Mouse (Mus musculus) hindbrain, embryonic 10.5 days (tissue): Measurements from ENCODE around the gene Adipoq. TPM values are rescaled to one million over a fixed set of nuclear protein-coding genes. Genes with fewer than 3 reads are reported as not detected.

Experiments
- DNase-seq: peaks from one replicate; pipeline ENCODE4 v3.0.0-alpha.2; 2017; ENCODE audit warnings: low spot score
- H3K27ac ChIP-seq: fragments of 300-500 bp; sonication (generic); 2 replicates; pipeline ENCODE4 v1.5.1; 2016; ENCODE audit warnings: mild to moderate bottlenecking, moderate library complexity
- H3K27me3 ChIP-seq: fragments of 300-500 bp; sonication (generic); 2 replicates; pipeline ENCODE4 v1.6.1; 2016; ENCODE audit warnings: mild to moderate bottlenecking; ENCODE audit not compliant: poor library complexity, insufficient read depth, severe bottlenecking
- H3K36me3 ChIP-seq: fragments of 300-500 bp; sonication (generic); 2 replicates; pipeline ENCODE4 v1.6.1; 2016; ENCODE audit warnings: mild to moderate bottlenecking, moderate library complexity
- H3K4me1 ChIP-seq: fragments of 300-500 bp; sonication (generic); replicated peaks from 2 replicates; pipeline ENCODE4 v1.6.1; 2016; ENCODE audit warnings: mild to moderate bottlenecking
- H3K4me3 ChIP-seq: fragments of 300-500 bp; sonication (generic); 2 replicates; pipeline ENCODE4 v1.5.1; 2016; ENCODE audit warnings: mild to moderate bottlenecking, moderate library complexity
- H3K9me3 ChIP-seq: fragments of 300-500 bp; sonication (generic); 2 replicates; pipeline ENCODE4 v1.6.1; 2016; ENCODE audit warnings: mild to moderate bottlenecking, moderate library complexity
- WGBS: fragments of 180-500 bp; shearing (Covaris S2); methylation state at CpG from one replicate; pipeline ENCODE4 v1.1.7; 2016; 5-methylcytosine and 5-hydroxymethylcytosine counted together
- polyA plus RNA-seq: library from polyadenylated mRNA; unstranded; fragments of >200 nt; fragmentation: Nextera tagmentation; extraction: Ambion mirVana; gene quantifications from 2 replicates; pipeline ENCODE4 v1.2.1, GENCODE M21; 2016

Adipoq gene
- polyA plus RNA-seq, 1 experiment from 2014 or later: not detected

DNA sequence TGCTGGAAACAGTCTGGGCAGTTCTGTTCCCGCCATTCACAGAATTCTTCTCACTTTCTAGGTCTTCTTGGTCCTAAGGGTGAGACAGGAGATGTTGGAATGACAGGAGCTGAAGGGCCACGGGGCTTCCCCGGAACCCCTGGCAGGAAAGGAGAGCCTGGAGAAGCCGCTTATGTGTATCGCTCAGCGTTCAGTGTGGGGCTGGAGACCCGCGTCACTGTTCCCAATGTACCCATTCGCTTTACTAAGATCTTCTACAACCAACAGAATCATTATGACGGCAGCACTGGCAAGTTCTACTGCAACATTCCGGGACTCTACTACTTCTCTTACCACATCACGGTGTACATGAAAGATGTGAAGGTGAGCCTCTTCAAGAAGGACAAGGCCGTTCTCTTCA is 10.7 kb downstream of the Adipoq start:
- H3K36me3 ChIP-seq: no peaks in the 10 kb centered on the region
- H3K27ac ChIP-seq: no peak overlapping the region
- no peaks in the 10 kb centered on the region for H3K4me1 ChIP-seq
- H3K9me3 ChIP-seq: no peaks in the 10 kb centered on the region
- H3K4me3 ChIP-seq: no peak overlapping the region
- 96% methylated on average over 13 of the region's 13 CpGs for WGBS
- no peaks in the 10 kb centered on the region for H3K27me3 ChIP-seq
- no peak for DNase-seq

DNA sequence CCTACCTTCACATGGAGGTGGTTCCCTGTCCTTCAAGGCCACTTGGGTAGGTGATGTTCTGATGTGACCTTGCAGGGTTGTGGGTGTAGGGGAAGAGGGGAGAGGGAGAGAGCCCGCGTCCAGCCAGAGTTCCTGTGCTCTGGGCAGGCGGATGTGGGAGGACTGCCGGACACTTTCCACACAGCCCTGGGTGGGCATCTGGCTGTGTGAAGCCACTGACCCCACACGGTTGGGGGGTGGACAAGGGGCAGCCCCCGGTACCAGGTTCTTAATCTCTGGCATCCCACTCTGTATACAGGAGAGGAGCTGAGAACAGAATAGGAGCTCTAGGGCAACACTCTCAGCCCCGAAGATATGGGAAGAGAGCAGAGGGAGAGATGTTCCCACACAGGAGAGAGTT is 12.0 kb downstream of the Adipoq start:
- no peaks in the 10 kb centered on the region for H3K9me3 ChIP-seq
- no peaks in the 10 kb centered on the region for H3K36me3 ChIP-seq
- H3K27me3 ChIP-seq: no peaks in the 10 kb centered on the region
- no peak overlapping the region for H3K4me3 ChIP-seq
- 92% methylated on average over 7 of the region's 7 CpGs for WGBS
- no peak for DNase-seq
- H3K4me1 ChIP-seq: no peaks in the 10 kb centered on the region
- H3K27ac ChIP-seq: no peak overlapping the region

DNA sequence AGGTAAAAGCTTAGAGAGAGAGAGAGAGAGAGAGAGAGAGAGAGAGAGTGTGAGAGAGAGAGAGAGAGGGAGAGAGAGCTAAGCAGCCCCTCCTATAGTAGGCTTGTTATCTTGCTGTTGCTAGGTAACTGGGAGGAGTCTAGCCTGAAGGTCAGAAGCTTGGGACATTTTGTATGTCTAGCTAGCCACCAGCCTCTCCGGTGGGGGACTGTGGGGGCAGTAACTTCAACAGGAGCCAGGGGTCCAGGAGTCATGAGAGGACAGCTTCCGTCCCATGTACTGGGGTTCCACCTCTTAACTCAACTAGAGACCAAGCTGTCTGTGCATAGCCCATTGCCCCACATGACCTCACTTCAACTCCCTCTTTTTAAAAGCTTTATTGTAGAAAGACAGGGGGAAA is 12.6 kb downstream of the Adipoq start:
- no peak for DNase-seq
- H3K27me3 ChIP-seq: no peaks in the 10 kb centered on the region
- 67% methylated on average over 2 of the region's 2 CpGs for WGBS
- H3K27ac ChIP-seq: no peak overlapping the region
- no peaks in the 10 kb centered on the region for H3K4me1 ChIP-seq
- no peaks in the 10 kb centered on the region for H3K9me3 ChIP-seq
- no peaks in the 10 kb centered on the region for H3K36me3 ChIP-seq
- no peak overlapping the region for H3K4me3 ChIP-seq

DNA sequence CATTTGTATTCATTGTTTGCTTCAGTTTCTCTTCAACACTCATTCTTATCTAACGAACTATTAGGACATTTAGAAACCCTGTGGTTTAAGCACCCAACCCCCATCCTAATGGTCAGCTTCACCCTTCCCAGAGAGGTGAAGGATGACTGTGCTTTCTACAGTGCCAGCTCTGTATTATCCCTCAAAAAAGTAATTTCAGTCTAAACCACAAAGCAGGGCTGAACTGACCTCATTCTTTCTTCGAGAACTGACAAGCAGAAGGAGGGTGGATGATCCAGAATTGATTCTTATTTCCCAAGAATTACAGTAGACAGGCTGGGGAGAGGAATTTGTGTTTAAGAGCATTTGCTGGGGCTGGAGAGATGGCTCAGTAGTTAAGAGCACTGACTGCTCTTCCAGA is 13.4 kb downstream of the Adipoq start:
- H3K27ac ChIP-seq: no peak overlapping the region
- H3K4me1 ChIP-seq: no peaks in the 10 kb centered on the region
- H3K27me3 ChIP-seq: no peaks in the 10 kb centered on the region
- H3K36me3 ChIP-seq: no peaks in the 10 kb centered on the region
- H3K9me3 ChIP-seq: no peaks in the 10 kb centered on the region
- WGBS: 75% methylated on average over 2 of the region's 2 CpGs
- no peak overlapping the region for H3K4me3 ChIP-seq
- no peak for DNase-seq

DNA sequence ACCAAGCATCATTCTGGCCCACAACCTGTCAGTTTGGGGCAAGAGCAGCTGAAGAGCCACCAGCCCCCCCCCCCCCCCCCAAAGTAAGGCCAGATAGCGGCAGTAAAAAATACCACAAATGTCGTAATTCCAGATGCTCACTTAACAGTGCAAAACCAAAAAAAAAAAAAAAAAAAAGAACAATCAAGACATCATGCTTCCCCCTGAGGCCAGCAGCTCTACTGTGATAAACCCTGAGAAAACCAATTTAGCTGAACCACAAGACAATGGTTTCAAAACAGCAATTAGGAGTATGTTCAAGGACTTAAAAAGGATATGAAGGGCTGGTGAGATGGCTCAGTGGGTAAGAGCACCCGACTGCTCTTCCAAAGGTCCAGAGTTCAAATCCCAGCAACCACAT is 15.8 kb downstream of the Adipoq start:
- H3K4me3 ChIP-seq: no peak overlapping the region
- no peak overlapping the region for H3K27ac ChIP-seq
- no peak for DNase-seq
- no peaks in the 10 kb centered on the region for H3K9me3 ChIP-seq
- 92% methylated on average over 3 of the region's 3 CpGs for WGBS
- no peaks in the 10 kb centered on the region for H3K27me3 ChIP-seq
- no peaks in the 10 kb centered on the region for H3K4me1 ChIP-seq
- H3K36me3 ChIP-seq: no peaks in the 10 kb centered on the region

DNA sequence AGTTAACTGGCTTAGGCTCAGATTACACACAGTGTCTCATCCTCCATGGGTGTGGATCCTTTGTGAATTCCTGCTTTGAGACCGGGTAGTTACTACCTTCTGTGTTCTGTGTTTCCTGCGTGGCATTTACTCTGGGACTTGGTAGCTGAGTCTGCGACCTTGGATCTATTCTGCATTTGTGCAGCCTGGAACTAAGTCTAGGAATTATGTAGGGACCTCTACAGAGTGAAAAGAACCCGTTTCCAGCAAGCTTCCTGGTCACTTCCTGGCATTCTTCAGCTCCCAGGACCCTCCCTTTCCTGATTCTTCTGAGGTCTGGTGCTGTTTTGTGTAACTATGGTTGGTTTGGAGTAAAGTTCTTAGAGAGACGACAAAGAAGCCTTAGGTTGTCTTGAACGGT is 18.1 kb downstream of the Adipoq start:
- H3K27ac ChIP-seq: no peak overlapping the region
- no peaks in the 10 kb centered on the region for H3K27me3 ChIP-seq
- H3K4me1 ChIP-seq: no peaks in the 10 kb centered on the region
- 75% methylated on average over 6 of the region's 6 CpGs for WGBS
- no peak for DNase-seq
- no peaks in the 10 kb centered on the region for H3K9me3 ChIP-seq
- H3K36me3 ChIP-seq: no peaks in the 10 kb centered on the region
- no peak overlapping the region for H3K4me3 ChIP-seq

DNA sequence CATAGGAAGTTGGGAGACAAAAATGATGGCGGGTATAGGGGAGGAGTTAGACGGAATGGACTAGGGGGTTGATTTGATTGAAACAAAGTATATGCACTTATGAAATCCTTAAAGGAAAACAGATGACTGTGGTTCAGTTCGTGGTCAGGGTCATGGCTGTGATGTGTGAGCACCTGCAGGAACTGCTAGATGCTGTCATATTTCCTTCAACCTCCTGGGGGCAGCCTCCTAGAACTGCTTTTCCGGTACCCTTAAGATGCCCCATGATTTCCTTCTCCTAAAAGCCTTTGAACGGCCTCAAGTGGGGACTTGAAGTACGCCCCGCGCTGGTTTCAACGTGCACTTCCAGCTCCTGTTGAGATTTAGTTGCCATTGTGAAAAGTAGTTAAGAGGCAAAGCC is 19.1 kb downstream of the Adipoq start:
- Histone ChIP-seq H3K9me3 (no peaks in the 10 kb centered on the region), H3K36me3 (no peaks in the 10 kb centered on the region), H3K27me3 (no peaks in the 10 kb centered on the region), H3K4me3 (no peak overlapping the region), H3K4me1 (no peaks in the 10 kb centered on the region), H3K27ac (no peak overlapping the region)
- 70% methylated on average over 9 of the region's 9 CpGs for WGBS
- DNase-seq: no peak

DNA sequence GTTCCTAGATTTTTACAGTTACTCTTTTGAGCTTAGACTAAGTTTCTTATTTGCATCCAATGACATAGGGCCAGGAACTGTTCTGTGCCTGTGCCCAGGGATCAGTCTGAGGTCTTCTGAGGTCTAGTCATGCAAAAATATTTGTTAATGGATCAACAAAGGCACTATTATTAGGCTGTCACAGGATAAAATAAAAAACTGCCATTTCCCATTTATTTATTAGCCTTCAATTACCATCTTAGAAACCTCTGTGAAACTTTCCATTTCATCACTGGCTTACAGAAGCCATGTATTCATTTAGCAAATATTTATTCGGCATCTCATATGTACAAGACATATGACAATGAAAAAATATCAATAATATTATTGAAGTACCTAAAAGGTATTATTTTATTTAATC is 20.3 kb downstream of the Adipoq start:
- WGBS: 98% methylated on average over 1 of the region's 1 CpGs
- no peaks in the 10 kb centered on the region for H3K9me3 ChIP-seq
- H3K36me3 ChIP-seq: no peaks in the 10 kb centered on the region
- no peak for DNase-seq
- no peaks in the 10 kb centered on the region for H3K4me1 ChIP-seq
- H3K4me3 ChIP-seq: no peak overlapping the region
- H3K27me3 ChIP-seq: no peaks in the 10 kb centered on the region
- H3K27ac ChIP-seq: no peak overlapping the region

DNA sequence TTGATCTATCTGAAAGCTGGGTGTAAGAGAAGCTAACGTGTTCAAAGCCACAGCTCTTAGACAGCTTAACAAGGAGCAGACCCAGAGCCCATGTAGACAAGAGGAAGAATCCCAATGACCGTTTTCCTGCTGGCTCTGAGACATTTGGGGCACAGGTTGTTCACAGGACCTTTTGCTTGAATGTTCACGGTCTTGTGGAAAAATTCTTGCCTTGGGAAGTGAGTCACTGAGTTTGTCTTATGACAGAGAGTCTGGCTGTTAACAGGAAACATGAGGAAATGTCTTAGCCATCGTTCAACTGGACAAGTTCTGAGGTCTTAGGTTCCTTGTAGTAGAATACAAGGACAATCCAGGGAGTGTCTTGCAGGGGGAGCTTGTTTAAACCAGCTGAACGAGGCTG is 20.7 kb downstream of the Adipoq start:
- Histone ChIP-seq H3K27ac (no peak overlapping the region), H3K27me3 (no peaks in the 10 kb centered on the region), H3K9me3 (no peaks in the 10 kb centered on the region), H3K36me3 (no peaks in the 10 kb centered on the region), H3K4me3 (no peak overlapping the region), H3K4me1 (no peaks in the 10 kb centered on the region)
- DNase-seq: no peak
- WGBS: 80% methylated on average over 5 of the region's 5 CpGs

DNA sequence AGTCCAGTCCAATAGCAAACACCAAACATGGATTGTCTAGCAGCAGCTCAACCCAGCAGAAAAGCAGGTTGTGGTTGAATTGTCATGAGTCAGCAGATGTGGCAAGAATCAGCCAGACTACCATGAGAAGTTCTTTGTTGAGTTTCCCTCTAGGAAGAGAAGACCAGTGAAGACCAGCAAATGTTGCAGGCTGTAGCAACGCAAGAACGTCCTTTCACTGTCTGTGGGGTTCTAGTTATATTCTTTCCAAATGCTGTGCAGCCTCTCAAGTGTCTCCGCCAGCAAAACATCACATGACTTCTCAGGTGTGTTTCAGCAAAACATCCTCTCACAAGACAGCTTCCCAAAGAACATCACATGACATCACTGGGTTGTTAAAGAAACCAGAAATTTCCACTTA is 24.5 kb downstream of the Adipoq start:
- H3K27ac ChIP-seq: no peak overlapping the region
- 90% methylated on average over 3 of the region's 3 CpGs for WGBS
- no peak for DNase-seq
- no peaks in the 10 kb centered on the region for H3K4me1 ChIP-seq
- H3K4me3 ChIP-seq: no peak overlapping the region
- no peaks in the 10 kb centered on the region for H3K36me3 ChIP-seq
- H3K9me3 ChIP-seq: peaks cover 3% of the 10 kb centered on the region; the same call in 1 of the 2 replicates
- no peaks in the 10 kb centered on the region for H3K27me3 ChIP-seq

DNA sequence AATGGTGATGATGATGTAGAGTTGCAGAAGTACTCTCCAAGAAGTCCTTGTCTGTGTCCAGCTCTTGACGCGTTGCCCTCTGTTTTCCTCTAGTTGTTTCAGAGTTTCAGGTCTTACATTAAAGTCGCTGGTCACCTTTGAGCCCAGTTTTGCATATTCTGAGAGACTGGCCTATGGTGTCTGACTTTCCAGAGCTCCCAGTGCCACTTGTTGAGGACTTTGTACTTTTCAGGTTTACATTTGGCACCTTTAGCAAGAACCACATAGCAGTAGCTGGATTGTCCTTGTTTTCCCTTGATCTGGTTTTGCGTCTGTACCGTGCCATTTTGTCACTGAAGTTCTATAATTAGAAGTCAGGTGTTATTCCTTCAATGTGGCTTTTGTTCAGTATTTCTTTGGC is 27.6 kb downstream of the Adipoq start:
- H3K9me3 ChIP-seq: peaks cover 3% of the 10 kb centered on the region; the same call in 1 of the 2 replicates
- WGBS: 92% methylated on average over 5 of the region's 5 CpGs
- H3K36me3 ChIP-seq: no peaks in the 10 kb centered on the region
- no peak for DNase-seq
- no peaks in the 10 kb centered on the region for H3K4me1 ChIP-seq
- H3K27me3 ChIP-seq: no peaks in the 10 kb centered on the region
- H3K4me3 ChIP-seq: no peak overlapping the region
- no peak overlapping the region for H3K27ac ChIP-seq

DNA sequence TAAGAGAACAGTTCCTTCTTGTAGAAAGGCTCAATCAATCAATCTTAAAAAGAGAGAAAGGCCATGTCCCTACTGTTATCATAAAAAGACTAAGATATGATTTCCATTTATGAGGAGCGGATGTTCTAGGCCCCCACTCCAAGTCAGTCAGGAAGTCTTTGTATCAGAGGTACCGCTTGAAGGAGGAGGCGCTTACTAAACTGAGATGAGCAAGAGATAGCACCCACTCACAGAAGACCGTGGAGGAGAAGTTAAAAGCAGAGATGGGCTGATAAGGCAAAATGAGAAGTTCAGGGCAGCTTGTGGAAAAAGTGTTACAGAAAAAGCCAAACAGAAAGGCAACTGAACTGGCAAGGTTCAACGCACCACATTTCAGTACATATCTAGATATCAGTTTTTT is 28.5 kb downstream of the Adipoq start:
- 90% methylated on average over 5 of the region's 5 CpGs for WGBS
- Histone ChIP-seq H3K27ac (no peak overlapping the region), H3K4me3 (no peak overlapping the region), H3K27me3 (no peaks in the 10 kb centered on the region), H3K4me1 (no peaks in the 10 kb centered on the region), H3K9me3 (peaks cover 3% of the 10 kb centered on the region; the same call in 1 of the 2 replicates), H3K36me3 (no peaks in the 10 kb centered on the region)
- no peak for DNase-seq

DNA sequence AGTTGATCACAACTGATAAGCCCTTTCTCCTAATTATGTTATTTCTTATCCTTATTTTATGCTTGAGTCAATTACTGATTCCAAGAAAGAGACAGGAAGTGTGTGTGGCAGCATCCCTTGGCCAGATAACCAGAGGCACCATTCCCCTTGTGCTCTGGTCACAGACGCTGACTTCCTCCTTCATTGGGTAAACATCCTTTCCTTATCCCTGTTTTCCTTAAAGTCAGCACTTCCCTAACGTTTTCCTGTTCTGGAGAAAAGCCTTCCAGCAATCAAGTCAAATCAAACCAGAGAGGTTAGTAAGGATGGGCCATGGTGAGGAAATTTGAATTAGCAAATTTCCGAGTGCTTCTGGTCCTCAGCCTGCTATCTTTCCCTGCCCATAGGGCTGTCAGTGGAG is 29.6 kb downstream of the Adipoq start:
- no peak overlapping the region for H3K4me3 ChIP-seq
- H3K27ac ChIP-seq: no peak overlapping the region
- H3K9me3 ChIP-seq: peaks cover 3% of the 10 kb centered on the region; the same call in 1 of the 2 replicates
- no peak for DNase-seq
- no peaks in the 10 kb centered on the region for H3K27me3 ChIP-seq
- no peaks in the 10 kb centered on the region for H3K36me3 ChIP-seq
- 68% methylated on average over 3 of the region's 3 CpGs for WGBS
- H3K4me1 ChIP-seq: no peaks in the 10 kb centered on the region

DNA sequence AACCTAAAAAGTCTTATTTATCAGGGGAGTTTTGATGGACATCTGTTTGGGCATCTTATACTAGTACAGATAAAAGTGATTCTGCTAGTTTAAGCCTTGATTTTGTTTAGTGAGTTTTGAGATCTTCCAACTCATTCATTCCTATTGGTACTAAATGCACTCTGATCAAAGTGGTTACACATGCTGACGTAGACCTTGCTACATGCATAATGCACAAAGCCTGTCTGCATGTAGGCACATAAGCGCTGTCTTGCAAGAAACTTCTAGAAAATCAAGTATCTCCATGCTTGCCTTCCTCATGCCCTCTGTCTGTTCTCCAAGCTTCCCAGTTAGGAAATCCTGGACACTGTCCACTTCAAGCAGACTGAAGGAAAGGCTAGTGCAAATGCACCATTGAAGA is 31.5 kb downstream of the Adipoq start:
- WGBS: 94% methylated on average over 2 of the region's 2 CpGs
- no peak for DNase-seq
- no peaks in the 10 kb centered on the region for H3K4me1 ChIP-seq
- H3K27ac ChIP-seq: no peak overlapping the region
- H3K4me3 ChIP-seq: no peak overlapping the region
- H3K9me3 ChIP-seq: peaks cover under 1% of the 10 kb centered on the region; the same call in 1 of the 2 replicates
- H3K27me3 ChIP-seq: no peaks in the 10 kb centered on the region
- no peaks in the 10 kb centered on the region for H3K36me3 ChIP-seq
